In the genomic region with DNA sequence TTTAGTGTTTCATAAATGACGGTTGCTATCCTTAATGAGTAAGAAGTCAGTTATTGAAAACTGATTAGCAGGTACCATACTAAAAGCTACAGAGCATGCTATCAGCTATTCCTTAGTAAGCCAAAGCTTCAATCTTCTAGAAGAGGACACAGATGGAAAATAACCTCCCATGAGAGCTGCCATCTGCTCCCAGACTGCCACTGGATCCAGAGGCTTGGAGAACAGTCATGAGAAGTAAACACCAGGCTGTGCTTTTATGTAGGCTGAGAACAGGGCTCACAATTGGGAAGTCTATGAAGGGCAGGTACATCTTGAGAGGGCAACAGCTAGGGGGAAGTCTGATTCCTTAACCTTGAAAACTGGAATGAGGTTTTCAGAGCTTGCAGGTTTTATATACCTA, we compare ENCODE assay signal across 9 mouse cellular contexts. TPM values are rescaled to one million over a fixed set of nuclear protein-coding genes. Genes with fewer than 3 reads are reported as not detected.
"Had no signal": no experiment of that assay in that cellular context is flagged by ENCODE, and none has a peak within 500 bp of the region (broad histone marks: within the 10 kb centered on the region; RNA-seq: fewer than 3 reads in every experiment).

No protein-coding gene starts in this region.

- DNase-seq: kidney, adult 18-20 months; kidney, postnatal 10 days; kidney, postnatal 4 days; lung, postnatal 14 days; right cerebral cortex, adult 18-20 months; right cerebral cortex, postnatal 25 days; thymus, postnatal 4 days had no signal

- ATAC-seq: liver, embryonic 12.5 days had no signal

RNA-seq across cellular contexts. Expression of a gene that starts 42.2 kb away (rescaled TPM):
- total RNA-seq: megakaryocyte-erythroid progenitor cell, adult 5-6 weeks had no signal
- polyA plus RNA-seq: liver, embryonic 12.5 days had no signal
